Mouse (Mus musculus) cerebellum, adult (tissue): ENCODE results near the gene Mctp2.

Source experiments
- ATAC-seq: cut with Nextera tagmentation; 2 replicates; pipeline ENCODE4 v1.9.2; 2017; ENCODE audit warnings: mild to moderate bottlenecking, moderate library complexity, mixed read lengths; ENCODE audit not compliant: insufficient number of reproducible peaks, low FRiP score, low TSS enrichment

Gene Mctp2

DNA sequence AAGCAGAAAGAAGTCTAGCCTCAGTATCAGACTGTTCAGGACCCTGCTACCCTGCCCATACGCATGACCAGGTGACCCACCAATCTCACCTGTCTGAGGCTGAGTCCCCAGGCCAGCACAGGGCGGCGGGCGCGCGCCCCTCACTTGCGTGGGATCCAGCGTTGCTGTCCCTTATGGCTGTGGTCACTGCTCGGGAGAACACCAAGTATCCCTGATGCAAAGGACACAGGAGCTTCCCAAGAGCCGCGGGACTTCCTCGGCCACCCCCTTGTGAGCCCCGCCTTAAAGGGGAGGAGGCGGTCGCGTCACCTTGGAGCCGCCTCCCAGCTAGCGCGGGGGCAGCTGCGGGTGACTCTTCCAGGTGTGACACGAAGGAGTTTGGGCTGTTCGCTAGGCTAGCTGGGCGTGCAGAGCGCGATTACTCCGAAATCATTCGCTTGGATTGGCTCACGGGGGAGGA is at the start of gene Mctp2:
Gene Mctp2 (minus strand): TSS at position 227 of the 460 bp plus-strand sequence.
- ATAC-seq = 0 out of 2 replicates have a peak, but pooled peaks have one; percentile 20

GRCm38 (mm10) chr7:72345901-72346300 is 39.5 kb upstream of the Mctp2 start:
- ATAC-seq = no peak

GRCm38 (mm10) chr7:72343751-72344150 is 37.3 kb upstream of the Mctp2 start:
- no peak for ATAC-seq

- ATAC-seq = no peak
Observed at GRCm38 (mm10) chr7:72342822-72343221, 36.4 kb upstream of the Mctp2 start.

- ATAC-seq = no peak
Observed at GRCm38 (mm10) chr7:72325961-72326360, 19.6 kb upstream of the Mctp2 start.

- no peak for ATAC-seq
Observed at GRCm38 (mm10) chr7:72320906-72321305, 14.5 kb upstream of the Mctp2 start.

DNA sequence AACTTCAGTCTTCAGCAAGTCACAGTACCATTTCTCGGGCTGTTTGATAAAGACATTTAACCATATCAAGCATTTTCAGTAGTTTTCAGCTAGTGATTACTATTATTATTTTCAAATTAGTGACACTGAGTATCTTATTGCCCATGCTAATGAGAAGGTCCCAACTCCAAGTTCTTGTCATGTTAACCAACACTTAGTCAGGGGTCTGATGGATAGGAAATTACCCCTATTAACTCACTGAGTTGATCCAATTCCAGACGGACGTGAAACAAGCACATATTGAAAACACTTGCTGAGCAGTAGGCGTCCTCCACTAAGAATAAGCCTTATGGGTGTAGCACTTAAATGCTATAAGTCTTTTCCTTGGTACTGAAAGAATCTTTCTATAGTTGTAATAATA is 14.0 kb upstream of the Mctp2 start:
- ATAC-seq = no peak

DNA sequence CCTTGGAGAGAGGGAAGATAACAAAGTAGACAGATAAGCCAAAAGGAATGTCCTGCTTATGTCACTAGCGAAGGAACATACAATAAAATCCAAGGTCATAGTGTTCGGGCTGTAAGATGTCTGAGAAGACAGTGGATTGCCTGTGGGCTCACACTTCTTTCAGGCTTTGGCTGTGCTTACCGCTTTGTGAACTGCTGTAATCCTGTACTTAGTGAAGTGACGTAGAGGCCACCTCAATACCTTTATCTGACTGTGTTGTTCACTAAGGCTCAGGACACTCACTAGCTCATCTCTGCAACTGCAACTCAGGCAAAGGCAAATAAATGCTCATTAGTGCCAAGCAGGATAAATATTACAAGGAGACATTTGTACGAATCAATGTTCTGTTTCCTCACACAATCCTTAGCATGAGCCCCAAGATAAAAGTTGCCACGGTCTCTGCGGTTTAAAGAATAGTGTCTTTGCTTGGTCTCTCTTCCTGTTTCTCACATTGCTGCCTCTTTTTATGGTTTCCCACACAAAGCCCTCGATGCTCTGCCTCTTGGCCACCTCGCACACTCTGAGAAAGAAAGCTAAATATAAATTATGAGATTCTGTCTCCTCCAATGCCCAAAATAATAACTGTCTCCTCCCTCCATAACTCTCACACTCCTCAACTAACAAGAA is 8.1 kb upstream of the Mctp2 start:
- ATAC-seq = no peak

GRCm38 (mm10) chr7:72313908-72314307 is 7.5 kb upstream of the Mctp2 start:
- ATAC-seq = no peak

DNA sequence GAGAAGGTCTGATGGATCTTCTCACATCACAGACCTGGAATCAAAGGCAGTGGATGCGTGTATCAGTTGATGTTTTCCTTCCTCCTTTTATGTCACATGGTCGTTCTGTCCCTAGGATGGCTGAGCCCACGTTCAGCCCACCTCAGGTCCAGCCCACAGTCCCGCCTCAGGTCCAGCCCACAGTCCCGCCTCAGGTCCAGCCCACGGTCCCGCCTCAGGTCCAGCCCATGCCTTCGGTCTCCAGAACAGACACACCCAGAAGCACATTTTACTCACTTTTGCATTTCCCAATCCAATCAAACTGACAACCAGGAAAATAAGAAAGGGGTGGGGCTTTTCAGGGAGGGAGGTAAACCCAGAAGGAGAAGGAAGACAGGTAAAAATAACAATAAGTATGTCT is 5.2 kb upstream of the Mctp2 start:
- ATAC-seq = no peak

- ATAC-seq = no peak
Observed at GRCm38 (mm10) chr7:72308078-72308477, 1.7 kb upstream of the Mctp2 start.

DNA sequence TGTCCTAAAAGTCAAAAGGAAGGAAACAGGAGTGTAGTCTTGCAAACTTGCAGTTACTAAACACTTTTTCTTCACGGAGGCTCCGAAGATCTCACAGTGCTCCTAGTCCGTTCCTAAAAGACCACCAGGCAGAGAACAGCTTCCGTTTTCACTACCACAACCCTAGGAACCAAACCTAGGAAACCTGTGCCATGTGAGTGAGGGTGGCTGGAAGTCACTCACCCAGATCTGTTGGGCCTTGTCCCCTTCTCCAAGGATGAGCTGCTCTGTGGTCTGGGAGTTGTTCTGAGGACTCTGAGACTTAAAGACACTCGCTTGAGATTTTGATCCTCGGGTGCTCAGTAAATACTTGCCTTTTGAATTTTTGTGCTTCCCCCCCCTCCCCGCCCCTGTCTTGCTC is 439 bp upstream of the Mctp2 start:
- ATAC-seq = no peak

DNA sequence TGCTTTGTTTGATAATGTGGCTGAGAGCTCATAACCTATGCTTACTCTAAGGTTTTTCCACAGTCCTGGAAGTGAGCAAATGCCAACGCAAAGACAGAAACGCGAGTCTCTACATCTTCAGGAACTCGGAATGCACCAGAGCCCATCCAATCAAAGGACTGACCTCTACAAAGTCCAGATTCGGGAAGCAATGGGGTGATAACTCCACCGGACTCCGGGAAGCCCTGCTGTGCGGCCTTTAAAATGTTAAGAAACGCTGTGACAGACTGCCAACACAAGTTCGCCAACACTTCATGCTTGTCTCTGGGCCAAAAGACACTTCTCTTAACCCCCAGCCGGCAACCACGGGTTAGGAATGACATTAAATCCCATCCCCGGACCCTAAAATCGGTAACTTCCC is 437 bp downstream of the Mctp2 start:
- ATAC-seq = no peak

DNA sequence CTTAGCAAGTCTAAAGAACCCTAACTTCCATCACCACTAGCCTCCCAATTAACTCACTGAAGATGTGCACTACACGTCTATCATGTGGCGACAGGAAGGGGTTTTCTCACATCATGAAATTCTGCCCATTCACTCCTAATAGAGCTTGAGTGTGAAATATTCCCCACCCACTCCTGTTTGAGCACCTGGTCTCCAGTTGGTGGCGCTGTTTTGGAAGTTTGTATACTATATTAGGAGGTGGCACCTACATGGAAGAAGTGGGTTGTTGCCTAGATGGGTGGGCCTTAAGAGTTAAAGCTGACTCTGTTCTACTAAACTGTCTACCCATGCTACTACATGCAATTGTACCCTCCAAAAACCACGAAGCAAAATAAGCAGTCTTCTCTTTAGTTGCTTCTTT is 4.7 kb downstream of the Mctp2 start:
- ATAC-seq = no peak

DNA sequence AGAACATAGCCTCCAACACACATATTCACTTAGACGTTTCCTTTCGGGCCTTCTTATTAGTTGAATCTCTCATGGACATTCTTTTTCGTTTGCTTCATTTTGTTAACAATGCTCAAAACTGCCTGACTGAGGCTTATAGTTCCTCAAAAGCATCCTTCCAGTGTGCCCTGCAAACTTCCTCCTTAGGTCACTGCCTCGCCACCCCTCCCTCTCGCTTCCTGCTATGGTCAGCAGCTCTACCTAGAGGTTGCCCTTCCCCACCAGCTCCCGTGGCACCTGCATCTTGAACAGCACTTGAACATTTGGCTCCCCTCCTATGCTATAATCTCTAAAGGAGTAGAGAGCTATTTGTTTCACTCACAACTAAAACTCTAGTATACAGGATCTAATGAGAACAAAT is 6.7 kb downstream of the Mctp2 start:
- ATAC-seq = no peak

GRCm38 (mm10) chr7:72297013-72297412 is 9.4 kb downstream of the Mctp2 start:
- ATAC-seq = no peak

- ATAC-seq = no peak
Observed at GRCm38 (mm10) chr7:72296171-72296570, 10.2 kb downstream of the Mctp2 start.

GRCm38 (mm10) chr7:72294886-72295285 is 11.5 kb downstream of the Mctp2 start:
- ATAC-seq = no peak

- ATAC-seq = no peak
Observed at GRCm38 (mm10) chr7:72293784-72294538, 12.4 kb downstream of the Mctp2 start.

GRCm38 (mm10) chr7:72292232-72292913 is 14.0 kb downstream of the Mctp2 start:
- ATAC-seq = no peak

DNA sequence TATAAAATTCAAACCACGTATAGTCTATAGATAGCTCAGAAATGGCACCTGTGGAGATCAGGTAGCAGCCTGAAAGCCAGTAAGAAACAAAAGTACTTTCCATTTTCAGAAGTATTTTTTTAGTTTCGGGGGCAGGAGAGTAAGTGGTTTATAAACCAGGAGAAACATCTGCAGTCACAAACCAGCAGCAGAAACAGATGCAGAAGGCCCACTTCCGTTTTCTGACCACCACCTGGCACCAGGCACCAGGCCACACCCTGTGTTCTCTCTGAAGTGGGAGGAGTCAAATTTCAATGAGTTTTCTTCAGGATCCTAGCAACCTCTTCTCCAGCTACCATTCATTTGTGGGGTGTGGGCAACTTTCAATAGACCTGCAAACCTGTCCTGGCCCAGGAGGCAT is 25.7 kb downstream of the Mctp2 start:
- ATAC-seq = no peak
